Mouse (Mus musculus): ENCODE results near the gene Tubb2b.

Tubb2b gene
- long read RNA-seq, experiment 1 = 0 reads
- long read RNA-seq, experiment 2 = 0 reads

DNA sequence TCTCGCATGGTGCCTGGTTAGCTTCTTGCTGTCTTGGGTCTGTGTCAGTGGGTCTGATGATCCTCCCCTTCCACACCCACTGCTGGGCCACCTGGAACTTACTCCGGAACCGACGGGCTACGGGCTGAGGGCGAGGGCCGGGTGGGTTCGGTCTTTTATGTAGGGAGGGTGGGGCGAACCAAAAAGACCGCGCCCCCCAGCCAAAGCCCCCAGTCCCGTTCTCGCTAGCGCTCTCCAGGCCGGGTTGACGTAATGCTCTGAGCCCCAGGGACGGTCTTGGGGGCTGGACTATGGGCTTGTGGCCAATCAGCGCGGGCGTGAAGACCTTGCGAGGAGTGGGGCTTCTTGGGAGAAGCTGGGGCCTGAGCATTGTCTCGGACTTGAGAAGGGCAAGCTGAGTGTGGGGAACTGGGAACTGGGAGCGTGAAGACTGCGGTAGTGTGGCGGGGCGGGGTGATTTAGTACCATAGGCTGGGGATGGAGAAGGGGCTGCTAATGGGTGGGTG is at the start of gene Tubb2b:
Gene Tubb2b, minus strand, starts transcription at position 241 of the 506 bp plus-strand sequence.
- intact Hi-C loops (cut with DNase I) = no loop called here

GRCm38 (mm10) chr13:34174025-34174424 is 43.8 kb upstream of the Tubb2b start:
- intact Hi-C loops (cut with DNase I) = no loop called here

DNA sequence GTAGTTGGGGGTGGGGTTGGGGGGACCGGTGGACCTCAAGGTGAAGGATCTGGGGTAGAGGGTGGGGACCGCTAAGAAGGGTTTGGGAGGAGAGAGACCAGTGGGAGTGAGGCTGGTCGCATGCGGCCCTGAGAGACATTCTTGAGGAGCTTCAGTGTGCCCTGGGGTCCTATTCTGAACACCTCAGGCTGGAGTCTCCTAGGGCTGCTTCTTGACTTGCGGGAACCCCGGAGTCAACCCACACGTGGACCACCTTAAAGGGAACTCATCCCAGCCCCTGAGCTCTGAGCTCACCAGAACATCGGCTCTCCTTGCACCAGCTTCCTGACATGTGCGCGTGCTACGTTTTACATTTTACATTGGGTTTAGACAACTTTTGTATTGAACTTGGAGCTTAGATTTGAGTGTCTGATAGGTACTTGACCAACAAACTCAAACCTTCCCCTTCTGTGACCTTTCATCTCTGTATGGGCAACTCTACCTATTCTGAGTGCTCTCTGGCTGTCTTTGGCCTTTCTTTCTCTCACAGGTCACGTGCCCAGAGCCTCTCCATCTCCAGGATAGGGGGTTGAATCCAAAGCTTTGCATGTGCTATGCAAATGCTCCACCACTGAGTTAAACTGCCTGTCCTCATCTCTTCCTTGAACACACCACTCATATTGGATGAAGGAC is 33.2 kb upstream of the Tubb2b start:
- intact Hi-C loops (cut with DNase I) = no loop called here

GRCm38 (mm10) chr13:34162491-34163303 is 32.4 kb upstream of the Tubb2b start, which contains the start of gene Psmg4:
Gene Psmg4, plus strand, starts transcription at chr13:34162964.
- intact Hi-C loops (cut with DNase I) = no loop called here

GRCm38 (mm10) chr13:34159926-34160325 is 29.7 kb upstream of the Tubb2b start:
- intact Hi-C loops (cut with DNase I) = no loop called here

DNA sequence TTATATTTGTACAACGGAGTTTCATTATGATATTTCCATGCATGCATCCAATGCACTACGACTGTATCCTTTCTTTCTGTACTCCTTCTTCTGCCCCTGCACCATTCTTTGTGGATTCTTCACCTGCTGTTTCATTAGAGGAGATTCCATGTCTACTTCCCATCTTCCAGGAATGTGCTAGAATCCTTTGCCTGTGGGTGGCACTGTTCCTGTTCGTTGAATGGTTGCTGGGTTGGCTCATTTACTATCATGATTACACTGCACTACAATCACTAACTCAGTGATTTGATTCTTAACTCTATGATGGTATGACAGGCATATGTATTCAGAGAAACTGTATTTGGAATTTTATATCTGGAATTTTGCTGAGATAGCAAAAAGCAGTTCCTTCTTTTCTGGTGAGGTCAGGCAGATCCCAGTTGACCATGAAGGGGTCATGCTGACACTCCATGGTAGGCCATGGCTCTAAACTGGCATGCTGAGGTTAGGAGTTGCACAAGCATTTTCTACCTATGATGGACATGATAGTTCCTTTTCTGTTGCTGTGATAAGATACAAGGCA is 27.4 kb upstream of the Tubb2b start:
- intact Hi-C loops (cut with DNase I) = no loop called here

DNA sequence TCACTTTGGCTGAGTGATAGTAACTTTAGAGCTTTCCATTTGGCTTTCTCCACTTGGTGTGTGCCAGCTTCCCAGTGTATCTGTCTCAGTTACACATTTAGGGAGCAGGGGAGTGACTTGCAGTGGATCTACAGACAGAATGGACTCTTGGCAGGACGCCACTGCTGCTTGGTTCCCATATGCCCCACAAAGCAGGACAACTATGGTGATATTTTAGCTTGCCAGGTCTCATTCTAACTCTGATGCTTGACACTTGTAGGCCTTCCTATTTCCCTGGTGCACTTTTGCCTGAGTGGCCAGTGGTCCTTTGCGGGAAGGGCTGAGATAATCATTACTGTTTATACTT is 26.5 kb upstream of the Tubb2b start:
- intact Hi-C loops (cut with DNase I) = no loop called here

- intact Hi-C loops (cut with DNase I) = no loop called here
Observed at GRCm38 (mm10) chr13:34156133-34156839, 26.0 kb upstream of the Tubb2b start.

- intact Hi-C loops (cut with DNase I) = loop anchor here (1.0 to 2.0 kb wide), 2 partner anchors 76 to 109 kb away; partner anchors contain the start of gene Tubb2a
Observed at GRCm38 (mm10) chr13:34154931-34155272, 24.6 kb upstream of the Tubb2b start.

GRCm38 (mm10) chr13:34154217-34154930 is 24.1 kb upstream of the Tubb2b start:
- intact Hi-C loops (cut with DNase I) = loop anchor here (2.0 kb wide), 1 partner anchor 76 kb away; the partner anchor contains the start of gene Tubb2a

GRCm38 (mm10) chr13:34153254-34154011 is 23.2 kb upstream of the Tubb2b start:
- intact Hi-C loops (cut with DNase I) = loop anchor here (2.0 kb wide), 1 partner anchor 75 kb away; the partner anchor contains the start of gene Tubb2a

GRCm38 (mm10) chr13:34152695-34153094 is 22.4 kb upstream of the Tubb2b start:
- intact Hi-C loops (cut with DNase I) = no loop called here

- intact Hi-C loops (cut with DNase I) = no loop called here
Observed at GRCm38 (mm10) chr13:34151425-34151824, 21.2 kb upstream of the Tubb2b start.

- intact Hi-C loops (cut with DNase I) = no loop called here
Observed at GRCm38 (mm10) chr13:34150271-34151027, 20.2 kb upstream of the Tubb2b start.

GRCm38 (mm10) chr13:34149463-34150176 is 19.4 kb upstream of the Tubb2b start:
- intact Hi-C loops (cut with DNase I) = no loop called here

GRCm38 (mm10) chr13:34148767-34149392 is 18.6 kb upstream of the Tubb2b start:
- intact Hi-C loops (cut with DNase I) = no loop called here

DNA sequence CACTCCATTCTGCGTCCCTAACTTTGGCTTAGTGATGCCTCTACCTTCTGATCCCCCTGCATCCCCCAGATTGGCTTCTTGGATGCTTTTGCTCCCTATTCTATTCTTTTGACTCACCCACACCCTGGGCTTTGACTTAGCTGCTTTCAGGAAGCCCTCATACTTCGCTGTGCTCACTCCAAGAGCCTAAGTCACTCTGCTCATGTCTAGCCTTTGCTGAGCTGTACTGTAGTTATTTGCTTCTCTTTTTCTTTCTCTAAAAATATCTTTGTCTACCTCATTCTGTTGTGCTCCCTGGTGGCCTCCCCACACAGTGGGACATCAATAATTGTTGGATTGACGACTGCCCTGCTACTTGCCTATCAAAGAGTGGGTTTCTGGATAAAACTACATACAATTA is 17.9 kb upstream of the Tubb2b start:
- intact Hi-C loops (cut with DNase I) = no loop called here

- intact Hi-C loops (cut with DNase I) = no loop called here
Observed at GRCm38 (mm10) chr13:34146916-34147315, 16.6 kb upstream of the Tubb2b start.

All from adrenal gland (tissue).